Mouse (Mus musculus): ENCODE data around the gene Mtmr14.

Mtmr14 gene

GRCm38 (mm10) chr6:113329396-113329795, 91.8 kb downstream of the Mtmr14 start:
- DNase-seq (ENCODE audit: extremely low read depth, low read depth): no peak

GRCm38 (mm10) chr6:113330547-113330946, 92.9 kb downstream of the Mtmr14 start:
- peak; percentile 80 for DNase-seq (ENCODE audit: extremely low read depth, low read depth)

Data from MEL-GATA-1-ER (cell line).